Mouse (Mus musculus): ENCODE measurements around the gene Pdzrn3. TPM values are rescaled to one million over a fixed set of nuclear protein-coding genes. Genes with fewer than 3 reads are reported as not detected.

The Pdzrn3 gene
- polyA plus RNA-seq, 1 experiment from 2014 or later, result 8.2 TPM

GRCm38 (mm10) chr6:101376049-101376448 is 1.6 kb downstream of the Pdzrn3 start:
- Histone ChIP-seq H3K4me3 (ENCODE audit: low read length) (peak overlapping the region; percentile 60), H3K4me1 (replicated peaks; ENCODE audit: control insufficient read depth, insufficient read depth, low read length) (peaks cover 28% of the 10 kb centered on the region), H3K36me3 (ENCODE audit: control insufficient read depth, insufficient read depth, low read length) (no peaks in the 10 kb centered on the region), H3K4me2 (ENCODE audit: low read depth, low read length) (peak overlapping the region; percentile 82), H3K27me3 (ENCODE audit: control insufficient read depth, insufficient read depth, low read depth, low read length) (peaks cover 3% of the 10 kb centered on the region; the same call in 1 of the 2 replicates), H3K27ac (ENCODE audit: low read length) (peak overlapping the region; percentile 91), H3K9me3 (ENCODE audit: control insufficient read depth, low read length) (no peaks in the 10 kb centered on the region), H3K9ac (ENCODE audit: low read length) (peak overlapping the region; percentile 70)
- no peak for ATAC-seq (ENCODE audit: low read depth)
- WGBS, result 17% methylated on average over 10 of the region's 10 CpGs

GRCm38 (mm10) chr6:101374721-101375120 is 3.0 kb downstream of the Pdzrn3 start:
- Histone ChIP-seq H3K27me3 (ENCODE audit: control insufficient read depth, insufficient read depth, low read depth, low read length) (no peaks in the 10 kb centered on the region), H3K9me3 (ENCODE audit: control insufficient read depth, low read length) (no peaks in the 10 kb centered on the region), H3K4me1 (replicated peaks; ENCODE audit: control insufficient read depth, insufficient read depth, low read length) (peaks cover 32% of the 10 kb centered on the region), H3K36me3 (ENCODE audit: control insufficient read depth, insufficient read depth, low read length) (no peaks in the 10 kb centered on the region), H3K4me2 (ENCODE audit: low read depth, low read length) (peak overlapping the region; percentile 82), H3K4me3 (ENCODE audit: low read length) (peak overlapping the region; percentile 41), H3K27ac (ENCODE audit: low read length) (peak overlapping the region; percentile 88), H3K9ac (ENCODE audit: low read length) (peak overlapping the region; percentile 49)
- WGBS, result 2% methylated on average over 7 of the region's 7 CpGs
- ATAC-seq (ENCODE audit: low read depth), result peak; percentile 87

- Histone ChIP-seq H3K27ac (ENCODE audit: low read length) (peak overlapping the region; percentile 88), H3K4me1 (replicated peaks; ENCODE audit: control insufficient read depth, insufficient read depth, low read length) (peaks cover 32% of the 10 kb centered on the region), H3K9me3 (ENCODE audit: control insufficient read depth, low read length) (no peaks in the 10 kb centered on the region), H3K27me3 (ENCODE audit: control insufficient read depth, insufficient read depth, low read depth, low read length) (no peaks in the 10 kb centered on the region), H3K36me3 (ENCODE audit: control insufficient read depth, insufficient read depth, low read length) (no peaks in the 10 kb centered on the region), H3K4me3 (ENCODE audit: low read length) (peak overlapping the region; percentile 24), H3K9ac (ENCODE audit: low read length) (peak overlapping the region; percentile 16), H3K4me2 (ENCODE audit: low read depth, low read length) (peak overlapping the region; percentile 82)
- no peak for ATAC-seq (ENCODE audit: low read depth)
- WGBS, result 20% methylated on average over 1 of the region's 1 CpGs
Measured at GRCm38 (mm10) chr6:101374186-101374585, 3.5 kb downstream of the Pdzrn3 start.

DNA sequence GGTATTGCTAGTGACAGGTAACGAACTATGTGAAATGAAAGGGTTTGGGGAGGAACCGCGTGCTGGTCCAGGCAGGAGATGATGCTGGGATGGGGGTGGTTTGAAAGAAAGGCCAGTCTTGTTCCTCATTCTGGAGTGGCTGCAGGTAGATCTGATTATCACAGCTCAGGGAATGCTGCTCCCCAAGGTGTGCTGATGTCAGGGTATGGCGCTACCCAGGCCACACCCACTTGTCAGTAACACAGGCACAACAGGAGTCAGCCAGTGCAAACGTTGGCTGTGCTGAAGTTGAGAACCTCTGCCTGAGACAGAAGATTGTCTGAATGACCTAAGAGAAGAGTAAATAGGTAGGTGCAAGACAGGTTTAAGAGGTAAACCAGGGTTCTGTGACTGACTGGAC is 4.7 kb downstream of the Pdzrn3 start:
- no peaks in the 10 kb centered on the region for H3K9me3 ChIP-seq (ENCODE audit: control insufficient read depth, low read length)
- no peak for ATAC-seq (ENCODE audit: low read depth)
- no peak overlapping the region for H3K27ac ChIP-seq (ENCODE audit: low read length)
- 82% methylated on average over 5 of the region's 5 CpGs for WGBS
- no peak overlapping the region for H3K4me3 ChIP-seq (ENCODE audit: low read length)
- H3K4me2 ChIP-seq (ENCODE audit: low read depth, low read length), result no peak overlapping the region
- H3K27me3 ChIP-seq (ENCODE audit: control insufficient read depth, insufficient read depth, low read depth, low read length), result no peaks in the 10 kb centered on the region
- no peak overlapping the region for H3K9ac ChIP-seq (ENCODE audit: low read length)
- peaks cover 33% of the 10 kb centered on the region for H3K4me1 ChIP-seq (replicated peaks; ENCODE audit: control insufficient read depth, insufficient read depth, low read length)
- no peaks in the 10 kb centered on the region for H3K36me3 ChIP-seq (ENCODE audit: control insufficient read depth, insufficient read depth, low read length)

- H3K9me3 ChIP-seq (ENCODE audit: control insufficient read depth, low read length), result no peaks in the 10 kb centered on the region
- no peaks in the 10 kb centered on the region for H3K27me3 ChIP-seq (ENCODE audit: control insufficient read depth, insufficient read depth, low read depth, low read length)
- no peak overlapping the region for H3K4me3 ChIP-seq (ENCODE audit: low read length)
- 38% methylated on average over 9 of the region's 9 CpGs for WGBS
- no peaks in the 10 kb centered on the region for H3K36me3 ChIP-seq (ENCODE audit: control insufficient read depth, insufficient read depth, low read length)
- peak; percentile 90 for ATAC-seq (ENCODE audit: low read depth)
- no peak overlapping the region for H3K4me2 ChIP-seq (ENCODE audit: low read depth, low read length)
- H3K27ac ChIP-seq (ENCODE audit: low read length), result peak overlapping the region; percentile 67
- H3K9ac ChIP-seq (ENCODE audit: low read length), result no peak overlapping the region
- H3K4me1 ChIP-seq (replicated peaks; ENCODE audit: control insufficient read depth, insufficient read depth, low read length), result peaks cover 35% of the 10 kb centered on the region
Measured at GRCm38 (mm10) chr6:101366809-101367602, 10.7 kb downstream of the Pdzrn3 start.

GRCm38 (mm10) chr6:101365795-101366194 is 11.9 kb downstream of the Pdzrn3 start:
- Histone ChIP-seq H3K4me1 (replicated peaks; ENCODE audit: control insufficient read depth, insufficient read depth, low read length) (peaks cover 32% of the 10 kb centered on the region), H3K9ac (ENCODE audit: low read length) (no peak overlapping the region), H3K4me2 (ENCODE audit: low read depth, low read length) (no peak overlapping the region), H3K4me3 (ENCODE audit: low read length) (no peak overlapping the region), H3K9me3 (ENCODE audit: control insufficient read depth, low read length) (no peaks in the 10 kb centered on the region), H3K27ac (ENCODE audit: low read length) (no peak overlapping the region), H3K27me3 (ENCODE audit: control insufficient read depth, insufficient read depth, low read depth, low read length) (no peaks in the 10 kb centered on the region), H3K36me3 (ENCODE audit: control insufficient read depth, insufficient read depth, low read length) (no peaks in the 10 kb centered on the region)
- WGBS, result 67% methylated on average over 6 of the region's 6 CpGs
- ATAC-seq (ENCODE audit: low read depth), result no peak

DNA sequence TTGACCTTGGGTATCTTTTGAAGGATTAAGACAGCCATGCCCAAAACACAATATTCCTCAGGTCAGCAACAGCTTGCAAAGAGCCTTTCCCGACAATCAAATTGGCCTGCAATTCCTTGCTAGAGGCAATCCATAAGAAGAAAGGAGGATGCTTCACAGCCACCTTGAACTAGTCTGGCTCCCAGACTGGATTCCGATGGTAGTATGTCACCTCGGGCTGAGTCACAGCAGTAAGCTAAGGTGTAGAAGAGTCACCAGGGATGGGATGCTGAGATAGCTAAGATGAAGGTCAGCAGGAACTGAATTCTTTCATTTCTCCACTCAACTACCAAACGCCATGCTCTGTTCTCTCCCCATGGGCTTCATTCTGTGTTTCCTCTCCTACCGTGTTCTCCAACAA is 13.8 kb downstream of the Pdzrn3 start:
- Histone ChIP-seq H3K36me3 (ENCODE audit: control insufficient read depth, insufficient read depth, low read length) (no peaks in the 10 kb centered on the region), H3K4me1 (replicated peaks; ENCODE audit: control insufficient read depth, insufficient read depth, low read length) (peaks cover 44% of the 10 kb centered on the region), H3K4me2 (ENCODE audit: low read depth, low read length) (no peak overlapping the region), H3K27me3 (ENCODE audit: control insufficient read depth, insufficient read depth, low read depth, low read length) (no peaks in the 10 kb centered on the region), H3K27ac (ENCODE audit: low read length) (no peak overlapping the region), H3K9ac (ENCODE audit: low read length) (no peak overlapping the region), H3K4me3 (ENCODE audit: low read length) (no peak overlapping the region), H3K9me3 (ENCODE audit: control insufficient read depth, low read length) (no peaks in the 10 kb centered on the region)
- 81% methylated on average over 5 of the region's 5 CpGs for WGBS
- ATAC-seq (ENCODE audit: low read depth), result no peak

- no peak for ATAC-seq (ENCODE audit: low read depth)
- H3K4me3 ChIP-seq (ENCODE audit: low read length), result no peak overlapping the region
- H3K9me3 ChIP-seq (ENCODE audit: control insufficient read depth, low read length), result no peaks in the 10 kb centered on the region
- peak overlapping the region; percentile 18; the same call in 1 of the 2 replicates for H3K27ac ChIP-seq (ENCODE audit: low read length)
- WGBS, result 40% methylated on average over 5 of the region's 5 CpGs
- no peak overlapping the region for H3K4me2 ChIP-seq (ENCODE audit: low read depth, low read length)
- no peaks in the 10 kb centered on the region for H3K27me3 ChIP-seq (ENCODE audit: control insufficient read depth, insufficient read depth, low read depth, low read length)
- H3K4me1 ChIP-seq (replicated peaks; ENCODE audit: control insufficient read depth, insufficient read depth, low read length), result peaks cover 38% of the 10 kb centered on the region
- H3K9ac ChIP-seq (ENCODE audit: low read length), result no peak overlapping the region
- no peaks in the 10 kb centered on the region for H3K36me3 ChIP-seq (ENCODE audit: control insufficient read depth, insufficient read depth, low read length)
Measured at GRCm38 (mm10) chr6:101362728-101363127, 15.0 kb downstream of the Pdzrn3 start.

- ATAC-seq (ENCODE audit: low read depth), result 0 out of 2 replicates have a peak, but pooled peaks have one; percentile 3
- WGBS, result 33% methylated on average over 4 of the region's 4 CpGs
- H3K4me1 ChIP-seq (replicated peaks; ENCODE audit: control insufficient read depth, insufficient read depth, low read length), result peaks cover 35% of the 10 kb centered on the region
Measured at GRCm38 (mm10) chr6:101362268-101362667, 15.4 kb downstream of the Pdzrn3 start.

More at GRCm38 (mm10) chr6:101362268-101362667, 15.4 kb downstream of the Pdzrn3 start:
- H3K4me3 ChIP-seq (ENCODE audit: low read length), result no peak overlapping the region
- no peaks in the 10 kb centered on the region for H3K27me3 ChIP-seq (ENCODE audit: control insufficient read depth, insufficient read depth, low read depth, low read length)
- H3K36me3 ChIP-seq (ENCODE audit: control insufficient read depth, insufficient read depth, low read length), result no peaks in the 10 kb centered on the region
- no peak overlapping the region for H3K9ac ChIP-seq (ENCODE audit: low read length)
- 0 out of 2 replicates have a peak overlapping the region, but pooled peaks have one; percentile 16 for H3K27ac ChIP-seq (ENCODE audit: low read length)
- H3K4me2 ChIP-seq (ENCODE audit: low read depth, low read length), result no peak overlapping the region
- no peaks in the 10 kb centered on the region for H3K9me3 ChIP-seq (ENCODE audit: control insufficient read depth, low read length)

Data from lung, embryonic 16.5 days (tissue).